Mouse (Mus musculus) limb, embryonic 14.5 days (tissue): Measurements from ENCODE around the gene R3hcc1l. TPM values are rescaled to one million over a fixed set of nuclear protein-coding genes. Genes with fewer than 3 reads are reported as not detected.

Source experiments
- ATAC-seq: fragments of 200-750 bp; cut with Nextera tagmentation; 2 replicates; pipeline ENCODE4 v1.8.0; 2017; ENCODE audit warnings: low read depth, moderate number of reproducible peaks, moderate TSS enrichment; ENCODE audit not compliant: low FRiP score
- DNase-seq: peaks from one replicate; pipeline ENCODE4 v3.0.0-alpha.2; 2015; ENCODE audit warnings: low spot score
- H3K27ac ChIP-seq: fragments of 300-500 bp; sonication (generic); replicated peaks from 2 replicates; pipeline ENCODE4 v1.5.1; 2014; ENCODE audit warnings: low read depth, mild to moderate bottlenecking, low read length, moderate library complexity, mixed read lengths
- H3K27me3 ChIP-seq: fragments of 300-500 bp; sonication (generic); 2 replicates; pipeline ENCODE4 v1.6.1; 2014; ENCODE audit warnings: low read length, mixed read lengths; ENCODE audit not compliant: control insufficient read depth, insufficient read depth
- H3K36me3 ChIP-seq: fragments of 300-500 bp; sonication (generic); 2 replicates; pipeline ENCODE4 v1.6.1; 2014; ENCODE audit warnings: mild to moderate bottlenecking, low read length, moderate library complexity, mixed read lengths; ENCODE audit not compliant: control insufficient read depth, insufficient read depth
- H3K4me1 ChIP-seq: fragments of 300-500 bp; sonication (generic); 2 replicates; pipeline ENCODE4 v1.6.1; 2014; ENCODE audit warnings: antibody characterized with exemption, low read length, mixed read lengths; ENCODE audit not compliant: control insufficient read depth, insufficient read depth
- H3K4me2 ChIP-seq: fragments of 300-500 bp; sonication (generic); replicated peaks from 2 replicates; pipeline ENCODE4 v1.6.1; 2014; ENCODE audit warnings: low read depth, mild to moderate bottlenecking, low read length, moderate library complexity; ENCODE audit not compliant: severe bottlenecking
- H3K4me3 ChIP-seq: fragments of 300-500 bp; sonication (generic); replicated peaks from 2 replicates; pipeline ENCODE4 v1.5.1; 2014; ENCODE audit warnings: low read length
- H3K9ac ChIP-seq: fragments of 300-500 bp; sonication (generic); 2 replicates; pipeline ENCODE4 v1.6.1; 2014; ENCODE audit warnings: mild to moderate bottlenecking, low read depth, low read length, moderate library complexity; ENCODE audit not compliant: severe bottlenecking
- H3K9me3 ChIP-seq: fragments of 300-500 bp; sonication (generic); 2 replicates; pipeline ENCODE4 v1.6.1; 2016; ENCODE audit warnings: low read length; ENCODE audit not compliant: control insufficient read depth
- POLR2A ChIP-seq: fragments of 200-500 bp; IDR thresholded peaks from 2 replicates; pipeline ENCODE4 v1.8.0; 2012; ENCODE audit warnings: inconsistent platforms, mild to moderate bottlenecking, moderate library complexity, borderline replicate concordance; ENCODE audit not compliant: insufficient read depth, insufficient read length; ENCODE audit errors: extremely low read depth
- WGBS: fragments of 180-500 bp; shearing (Covaris S2); extraction: QIAGEN DNeasy Blood & Tissue Kit; methylation state at CpG from one replicate; pipeline ENCODE4 v1.1.7; 2014; 5-methylcytosine and 5-hydroxymethylcytosine counted together
- polyA plus RNA-seq, 2 experiments: library from polyadenylated mRNA; depleted of rRNA in 1 of 2; stranded (reverse) in 1 of 2; unstranded in 1 of 2; fragments of >200 nt; fragmentation: Nextera tagmentation in 1 of 2; extraction: Ambion mirVana in 1 of 2; gene quantifications; 2 replicates each; pipeline versions ENCODE4 v1.2.1 to v1.2.3; 2012 to 2014

Gene R3hcc1l
- polyA plus RNA-seq, 2 experiments = 15.1 to 19.6 TPM

DNA sequence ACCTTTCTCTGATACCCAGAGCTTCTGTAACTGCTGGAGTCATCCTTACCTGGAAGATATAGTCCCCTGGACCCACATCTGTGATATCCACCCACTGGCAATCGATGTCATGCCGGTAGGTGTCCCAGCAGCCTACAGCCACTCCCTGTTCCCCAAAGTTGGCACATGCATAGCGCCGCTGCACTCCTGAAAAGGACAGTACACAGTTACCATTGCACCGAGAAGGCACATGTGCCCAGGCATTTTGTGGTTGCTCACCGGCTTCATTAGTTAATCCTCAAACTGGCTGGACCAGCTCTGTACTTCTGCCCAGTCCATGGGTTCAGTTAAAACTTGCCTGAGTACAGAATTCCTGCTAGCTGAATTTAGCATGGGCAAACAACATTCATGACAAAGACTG, 79.3 kb downstream of the R3hcc1l start:
- no peak for ATAC-seq
- H3K4me2 ChIP-seq = no peak overlapping the region
- H3K27me3 ChIP-seq = no peaks in the 10 kb centered on the region
- no peak for TF ChIP-seq POLR2A
- 93% methylated on average over 6 of the region's 6 CpGs for WGBS
- no peak overlapping the region for H3K27ac ChIP-seq
- no peak overlapping the region for H3K9ac ChIP-seq
- H3K4me3 ChIP-seq = no peak overlapping the region
- no peak for DNase-seq
- H3K9me3 ChIP-seq = no peaks in the 10 kb centered on the region
- H3K36me3 ChIP-seq = peaks cover 3% of the 10 kb centered on the region; the same call in 1 of the 2 replicates
- no peaks in the 10 kb centered on the region for H3K4me1 ChIP-seq

DNA sequence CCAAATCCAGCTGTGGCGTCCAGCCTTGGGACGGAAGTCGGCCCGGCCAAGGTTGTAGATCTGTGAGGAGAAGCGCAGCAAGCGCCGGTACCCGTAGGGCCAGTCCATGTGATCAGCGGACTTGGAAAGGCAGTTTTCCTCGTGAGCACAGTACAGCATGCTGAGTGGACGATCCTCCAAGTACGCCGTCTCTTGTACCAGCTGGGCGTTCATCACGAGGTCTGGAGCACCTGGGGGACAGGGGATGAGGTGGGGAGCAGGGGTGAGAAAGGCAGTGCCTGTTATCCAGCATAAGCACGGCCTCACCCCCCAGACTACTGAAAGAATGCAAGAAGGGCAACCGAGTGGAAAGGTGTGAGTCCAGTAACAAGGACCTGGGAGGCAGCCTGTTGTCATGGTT, 81.3 kb downstream of the R3hcc1l start:
- peaks cover 1% of the 10 kb centered on the region; the same call in 1 of the 2 replicates for H3K36me3 ChIP-seq
- H3K27ac ChIP-seq = no peak overlapping the region
- H3K9me3 ChIP-seq = no peaks in the 10 kb centered on the region
- no peak for TF ChIP-seq POLR2A
- ATAC-seq = no peak
- DNase-seq = no peak
- H3K4me3 ChIP-seq = no peak overlapping the region
- 81% methylated on average over 17 of the region's 17 CpGs for WGBS
- H3K4me1 ChIP-seq = no peaks in the 10 kb centered on the region
- no peak overlapping the region for H3K4me2 ChIP-seq
- H3K27me3 ChIP-seq = no peaks in the 10 kb centered on the region
- no peak overlapping the region for H3K9ac ChIP-seq

DNA sequence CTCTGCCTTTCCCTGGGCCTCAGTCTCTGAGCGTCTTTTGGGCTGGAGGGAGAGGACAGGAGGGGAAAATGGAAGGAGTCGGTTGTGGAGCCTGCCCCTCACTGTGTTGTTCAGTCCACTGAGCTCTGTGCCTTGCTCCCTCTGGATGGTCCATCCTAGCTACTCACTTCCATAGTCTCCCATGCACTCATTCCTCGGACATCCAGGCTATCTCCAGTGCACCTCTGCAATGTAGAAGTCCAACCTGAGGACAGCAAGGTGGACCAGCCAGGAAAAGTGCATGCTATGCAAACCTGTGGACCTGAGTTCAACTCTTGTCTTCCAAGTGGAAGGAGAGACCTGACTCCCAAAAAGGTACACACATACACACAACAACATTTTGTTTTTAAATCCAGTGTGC, 82.0 kb downstream of the R3hcc1l start:
- TF ChIP-seq POLR2A = no peak
- H3K4me2 ChIP-seq = no peak overlapping the region
- no peak overlapping the region for H3K27ac ChIP-seq
- H3K9me3 ChIP-seq = no peaks in the 10 kb centered on the region
- no peaks in the 10 kb centered on the region for H3K27me3 ChIP-seq
- WGBS = 64% methylated on average over 3 of the region's 3 CpGs
- H3K4me1 ChIP-seq = no peaks in the 10 kb centered on the region
- no peak overlapping the region for H3K4me3 ChIP-seq
- DNase-seq = no peak
- ATAC-seq = no peak
- H3K36me3 ChIP-seq = no peaks in the 10 kb centered on the region
- H3K9ac ChIP-seq = no peak overlapping the region

DNA sequence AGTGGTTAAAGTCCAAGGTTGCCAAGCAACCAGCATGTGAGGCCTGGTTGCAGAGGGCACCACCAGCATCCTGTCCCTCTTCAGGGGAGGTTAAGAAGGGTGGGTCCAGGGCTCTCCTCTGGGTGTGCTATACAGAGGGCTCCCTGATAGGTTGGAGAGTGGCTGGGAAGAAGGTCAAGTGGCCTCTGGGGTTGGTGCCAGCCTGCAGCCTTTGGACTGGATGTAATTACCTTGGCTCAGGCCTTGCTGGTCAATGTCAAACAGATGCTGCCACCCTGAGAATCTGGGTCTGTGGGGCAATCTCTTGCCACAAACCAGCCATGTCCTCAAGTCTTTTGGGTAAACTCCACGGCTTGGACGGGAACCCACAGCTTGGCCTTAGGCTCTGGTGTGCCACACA, 82.9 kb downstream of the R3hcc1l start:
- no peak overlapping the region for H3K4me3 ChIP-seq
- no peak overlapping the region for H3K4me2 ChIP-seq
- H3K27me3 ChIP-seq = no peaks in the 10 kb centered on the region
- DNase-seq = no peak
- no peaks in the 10 kb centered on the region for H3K4me1 ChIP-seq
- TF ChIP-seq POLR2A = no peak
- H3K27ac ChIP-seq = no peak overlapping the region
- no peak overlapping the region for H3K9ac ChIP-seq
- ATAC-seq = no peak
- 86% methylated on average over 2 of the region's 2 CpGs for WGBS
- no peaks in the 10 kb centered on the region for H3K9me3 ChIP-seq
- H3K36me3 ChIP-seq = no peaks in the 10 kb centered on the region

DNA sequence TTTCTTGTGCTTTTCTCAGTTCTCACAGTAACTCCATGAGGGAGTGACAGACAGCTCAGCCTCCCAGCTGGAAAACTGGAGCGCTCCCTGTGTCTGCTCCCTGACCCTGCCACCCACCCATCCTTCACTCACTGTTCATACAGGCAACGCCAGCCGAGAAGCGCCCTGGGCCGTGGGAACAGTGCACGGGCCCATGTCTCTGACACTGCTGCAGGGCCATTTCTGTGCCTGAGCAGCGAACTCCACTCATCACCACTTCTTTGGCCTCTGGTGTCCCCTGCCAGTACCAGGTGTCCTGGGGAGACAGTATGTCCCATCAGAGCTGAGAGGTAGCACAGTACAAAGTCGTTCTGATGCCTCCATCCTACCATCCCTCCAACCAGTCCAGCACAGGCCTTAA, 83.5 kb downstream of the R3hcc1l start:
- ATAC-seq (no peak), DNase-seq (no peak)
- Histone ChIP-seq H3K27ac (no peak overlapping the region), H3K27me3 (no peaks in the 10 kb centered on the region), H3K36me3 (no peaks in the 10 kb centered on the region), H3K4me2 (no peak overlapping the region), H3K4me1 (no peaks in the 10 kb centered on the region), H3K4me3 (no peak overlapping the region), H3K9ac (no peak overlapping the region), H3K9me3 (no peaks in the 10 kb centered on the region)
- 74% methylated on average over 8 of the region's 8 CpGs for WGBS
- TF ChIP-seq POLR2A = no peak

DNA sequence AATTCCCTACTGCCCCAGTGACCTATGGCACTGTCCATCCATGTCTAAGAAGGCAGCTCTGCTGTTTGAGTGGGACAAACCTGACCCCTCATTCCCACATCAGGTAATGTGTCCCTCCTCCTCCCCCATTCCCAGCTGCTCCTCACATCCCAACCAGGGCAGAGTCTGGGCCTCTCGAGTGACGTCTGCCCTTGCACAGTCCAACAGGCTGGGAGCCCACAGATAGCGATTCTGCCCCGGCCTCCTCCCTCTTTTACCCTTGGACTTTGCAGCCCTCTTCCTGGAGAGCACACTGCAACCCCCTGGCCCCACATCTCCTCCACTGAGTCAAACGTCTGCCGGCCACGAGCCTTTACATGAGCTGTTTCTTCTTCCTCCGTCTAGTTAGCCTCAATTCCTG, 84.0 kb downstream of the R3hcc1l start:
- Histone ChIP-seq H3K4me2 (no peak overlapping the region), H3K4me3 (no peak overlapping the region), H3K36me3 (no peaks in the 10 kb centered on the region), H3K9me3 (no peaks in the 10 kb centered on the region), H3K4me1 (no peaks in the 10 kb centered on the region), H3K27me3 (no peaks in the 10 kb centered on the region), H3K27ac (no peak overlapping the region), H3K9ac (no peak overlapping the region)
- ATAC-seq (no peak), DNase-seq (no peak)
- no peak for TF ChIP-seq POLR2A
- WGBS = 78% methylated on average over 8 of the region's 8 CpGs
